Mouse (Mus musculus) E14TG2a.4 (cell line): ENCODE results near the gene Pimreg.

Experiments used
- CTCF ChIP-seq: conservative IDR thresholded peaks from 2 replicates; pipeline ENCODE4 v1.5.1; 2014; ENCODE audit warnings: low read length
- POU5F1 ChIP-seq: IDR thresholded peaks from 2 replicates; pipeline ENCODE4 v1.6.1; 2014; ENCODE audit warnings: low read length, borderline replicate concordance

GRCm38 (mm10) chr11:72067326-72067725, 25.5 kb downstream of the Pimreg start:
- TF ChIP-seq CTCF (no peak), POU5F1 (no peak)
